Mouse (Mus musculus) heart, postnatal 14 days (tissue): ENCODE measurements around the gene Mrpl2. TPM values are rescaled to one million over a fixed set of nuclear protein-coding genes. Genes with fewer than 3 reads are reported as not detected.

Source experiments
- DNase-seq, 2 experiments: peaks; one replicate each; pipeline ENCODE4 v3.0.0; 2021 to 2022
- intact Hi-C: fragments of 180-260 bp; cut with DNase I; formaldehyde crosslinking; loops from one replicate; pipeline ENCODE4 v1.15.1; 2025
- total RNA-seq, 2 experiments: library from RNA; stranded (reverse); gene quantifications; 2 replicates each; pipeline ENCODE4 v1.2.3; 2021

The Mrpl2 gene
- total RNA-seq, 2 experiments from 2014 or later, result 106 to 121 TPM

DNA sequence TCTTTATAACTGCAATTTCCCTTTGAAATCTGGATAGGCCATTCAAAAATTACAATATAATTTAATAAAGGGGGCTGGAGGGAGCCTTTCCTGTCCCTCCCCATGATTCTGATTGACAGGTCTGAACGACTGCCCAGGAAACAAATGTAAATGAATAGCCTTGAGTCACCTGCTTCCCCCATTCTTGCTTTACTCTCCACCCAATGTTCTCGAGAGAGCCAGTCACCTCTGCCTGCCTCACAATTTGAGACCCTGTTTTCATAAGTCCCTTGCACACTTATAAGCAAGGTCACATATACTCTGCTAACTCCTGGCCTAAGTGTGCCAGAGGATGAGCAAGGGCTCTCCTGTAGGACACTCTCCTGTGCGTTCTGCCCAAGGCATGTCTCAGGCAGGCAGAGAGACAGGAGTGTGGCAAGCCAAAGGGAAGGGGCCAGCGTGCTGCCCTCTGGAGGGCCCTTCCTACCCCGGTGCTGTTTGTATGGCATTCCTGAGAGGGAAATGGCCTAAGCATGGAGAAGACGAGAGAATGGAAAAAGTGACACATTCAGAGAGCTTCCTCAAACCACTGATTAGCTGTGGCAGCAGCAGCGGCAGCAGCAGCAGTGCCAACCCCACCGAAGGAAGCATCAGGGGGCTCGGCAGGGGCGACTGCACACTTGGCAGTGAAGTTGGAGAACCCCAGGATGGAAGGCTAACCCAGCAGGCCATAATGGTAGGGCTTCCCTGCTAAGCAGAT lies 22.0 kb upstream of the Mrpl2 start:
- peak in 1 of 2 experiments; percentile 33 for DNase-seq
- intact Hi-C loops, result no loop called here

DNA sequence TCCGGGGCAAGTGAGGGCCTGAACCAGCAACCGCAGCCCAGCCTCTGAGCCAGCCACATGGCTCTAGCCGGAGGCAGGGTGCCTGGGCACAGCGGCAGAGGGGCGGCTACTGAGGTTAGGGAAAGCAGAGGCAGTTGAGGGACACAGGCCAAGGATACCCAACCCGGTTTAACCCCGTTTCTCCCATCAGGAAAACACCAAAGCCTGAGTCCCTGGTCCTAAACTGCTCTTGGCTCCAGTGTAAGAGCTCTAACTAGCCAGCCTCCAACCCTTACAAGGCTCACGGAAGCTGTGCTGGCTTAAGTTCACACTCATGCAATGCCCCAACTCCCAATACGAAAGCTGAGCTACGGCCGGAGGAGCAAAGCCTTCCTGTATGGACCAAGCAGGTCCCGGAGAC lies 21.4 kb upstream of the Mrpl2 start:
- intact Hi-C loops, result no loop called here
- DNase-seq, result no peak

DNA sequence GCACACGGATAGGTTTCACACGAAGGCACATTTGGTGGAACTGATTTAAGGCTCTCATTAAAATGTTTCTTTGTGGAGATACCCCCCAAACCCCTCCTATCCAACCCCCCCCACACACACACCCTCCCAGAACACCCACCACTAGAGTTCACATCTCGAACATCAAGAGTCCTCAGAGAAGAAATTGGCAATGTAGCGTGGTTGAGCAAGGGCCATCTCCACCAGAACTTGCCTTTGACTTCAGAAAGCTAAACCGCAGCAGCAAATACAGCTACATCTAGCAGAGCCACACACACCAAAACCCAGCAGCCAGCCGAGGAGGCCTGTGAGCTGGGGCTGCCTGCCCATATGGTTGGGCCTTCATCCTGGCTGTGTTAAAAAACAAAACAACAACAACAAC lies 18.6 kb upstream of the Mrpl2 start:
- intact Hi-C loops, result no loop called here
- no peak for DNase-seq

DNA sequence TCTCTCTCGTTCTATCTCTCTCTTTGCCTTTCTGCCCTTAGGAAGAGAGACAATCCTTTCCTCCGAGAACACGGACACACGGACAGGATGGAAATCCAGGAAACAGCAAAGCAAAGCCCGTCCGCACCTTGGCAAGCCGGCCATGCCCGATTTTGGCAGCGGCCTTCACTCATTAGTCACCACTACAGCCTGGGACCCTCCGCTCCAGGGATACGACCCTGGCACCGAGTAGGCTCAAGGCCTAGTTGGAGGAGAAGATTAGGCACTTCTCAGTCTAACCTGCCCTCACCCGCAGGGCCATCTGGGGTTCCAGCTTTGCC lies 17.6 kb upstream of the Mrpl2 start:
- intact Hi-C loops, result no loop called here
- DNase-seq, result peak in 1 of 2 experiments; percentile 31

DNA sequence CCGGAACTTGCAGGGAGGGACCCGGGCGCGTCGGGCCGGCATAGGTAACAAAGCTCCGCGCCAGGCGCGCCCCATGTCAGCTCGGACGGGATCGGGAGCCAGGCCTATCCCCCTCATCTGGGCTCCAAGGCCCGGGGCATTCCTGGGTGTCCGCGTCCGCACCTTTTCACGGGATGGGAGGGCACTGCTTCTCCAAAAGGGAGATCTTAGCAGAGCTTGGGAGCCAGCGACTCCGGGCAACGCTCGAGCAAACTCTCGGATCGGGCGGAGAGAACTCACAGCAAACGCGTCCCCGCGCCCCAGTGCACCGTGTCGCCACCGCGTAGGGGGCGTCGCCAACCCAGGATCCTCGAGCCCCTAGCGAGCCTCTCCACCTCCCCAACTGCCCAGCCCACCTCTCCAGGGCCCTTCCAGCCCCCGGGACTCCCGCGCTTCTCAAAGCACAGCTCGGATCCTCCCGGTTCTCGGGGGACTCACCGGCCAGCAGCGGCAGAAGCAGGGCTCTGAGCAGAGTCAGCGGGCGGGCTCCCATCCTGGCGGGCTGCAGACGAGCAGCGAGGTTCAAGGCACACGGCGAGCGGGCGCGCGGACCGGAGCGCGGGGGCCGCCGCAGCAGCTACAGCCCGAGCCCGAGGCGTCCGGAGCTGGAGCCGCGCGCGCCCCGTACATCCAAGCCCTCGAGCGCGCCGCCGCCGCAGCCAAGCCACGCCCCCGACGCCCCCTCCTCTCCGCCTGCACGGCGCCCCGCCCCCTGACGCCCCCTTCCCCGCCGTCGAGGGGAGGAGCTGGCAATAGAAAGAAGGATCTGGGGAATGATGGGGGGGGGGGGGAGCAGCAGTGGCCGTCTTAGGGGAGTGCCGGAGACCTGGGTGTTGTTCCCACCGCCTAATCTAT lies 17.0 kb upstream of the Mrpl2 start, which contains the start of gene Ptk7:
TSS of gene Ptk7 (minus strand) at position 714 of the 894 bp plus-strand sequence.
- intact Hi-C loops, result no loop called here
- peak; percentile 77 to 84 for DNase-seq

DNA sequence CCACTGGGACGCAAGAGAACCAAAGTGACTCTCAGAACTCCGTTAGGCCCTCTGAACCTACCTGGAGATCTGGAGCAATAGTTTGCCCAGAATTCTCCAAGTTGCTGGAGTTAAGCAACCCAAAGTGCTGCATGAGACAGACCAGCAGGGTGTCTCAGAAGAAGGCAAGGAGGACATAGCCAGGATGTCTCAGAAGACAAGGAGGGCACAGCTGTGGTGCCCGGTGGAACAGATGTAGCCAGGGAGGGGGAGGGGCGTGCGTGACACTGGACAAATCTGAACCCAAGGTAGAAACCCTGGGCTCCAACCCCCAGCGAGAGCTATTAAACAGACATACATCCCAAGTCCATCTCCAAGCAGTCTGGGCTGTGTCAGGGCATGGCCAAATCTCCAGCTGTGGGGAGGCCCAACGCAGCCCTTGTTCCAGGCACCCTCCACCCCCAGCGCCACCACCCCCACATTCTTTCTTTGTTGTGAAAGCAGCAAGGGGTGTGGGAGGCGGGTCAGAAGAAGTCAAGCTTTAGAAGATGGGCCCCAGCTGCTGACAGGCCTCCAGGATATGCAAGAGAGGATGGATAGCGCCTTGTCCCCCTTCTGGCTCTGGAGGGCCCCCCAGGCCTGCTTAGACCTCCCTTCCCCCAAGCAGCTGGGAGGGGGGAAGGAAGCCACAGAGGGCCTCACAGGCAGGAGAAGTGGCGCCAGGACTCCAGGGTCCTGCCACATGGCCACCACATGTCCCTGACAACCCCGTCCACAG lies 16.2 kb upstream of the Mrpl2 start:
- peak; percentile 66 to 70 for DNase-seq
- intact Hi-C loops, result no loop called here

DNA sequence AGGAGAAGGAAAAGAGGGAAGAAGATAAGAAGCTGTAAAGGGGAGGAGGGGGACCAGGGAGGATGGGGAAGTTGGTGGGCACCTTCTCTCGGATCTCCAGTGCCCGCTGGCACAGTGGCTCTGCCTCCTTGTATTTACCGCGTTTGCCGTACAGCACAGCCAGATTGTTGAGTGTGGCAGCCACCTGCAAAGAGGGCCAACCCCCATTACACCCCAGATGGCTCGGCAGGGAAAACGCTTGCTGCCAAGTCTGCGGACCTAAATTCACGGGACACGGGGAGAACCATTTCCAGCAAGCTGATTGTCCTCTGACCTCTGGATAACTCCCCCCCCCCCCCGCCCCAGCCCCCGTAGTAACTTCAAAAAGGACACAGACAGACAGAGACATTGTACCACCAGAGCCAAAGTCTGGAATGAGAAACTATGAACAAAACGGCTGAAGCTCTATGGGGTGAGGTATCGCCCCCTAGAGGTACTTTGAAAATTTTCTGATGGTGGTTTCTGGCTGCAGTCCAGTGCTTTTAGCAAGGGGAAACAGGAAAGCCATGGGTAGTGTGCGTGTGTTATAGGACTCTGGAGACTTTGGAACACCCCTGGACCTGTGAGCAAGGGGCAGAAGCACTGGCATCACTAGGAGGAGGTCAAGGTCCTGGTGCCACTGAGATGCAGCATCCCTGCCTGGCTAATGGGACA lies 9.1 kb upstream of the Mrpl2 start:
- intact Hi-C loops, result loop anchor here (2.0 to 5.0 kb wide), 2 partner anchors 35 to 112 kb away; no protein-coding TSS in a partner anchor
- DNase-seq, result peak; percentile 65 to 84

DNA sequence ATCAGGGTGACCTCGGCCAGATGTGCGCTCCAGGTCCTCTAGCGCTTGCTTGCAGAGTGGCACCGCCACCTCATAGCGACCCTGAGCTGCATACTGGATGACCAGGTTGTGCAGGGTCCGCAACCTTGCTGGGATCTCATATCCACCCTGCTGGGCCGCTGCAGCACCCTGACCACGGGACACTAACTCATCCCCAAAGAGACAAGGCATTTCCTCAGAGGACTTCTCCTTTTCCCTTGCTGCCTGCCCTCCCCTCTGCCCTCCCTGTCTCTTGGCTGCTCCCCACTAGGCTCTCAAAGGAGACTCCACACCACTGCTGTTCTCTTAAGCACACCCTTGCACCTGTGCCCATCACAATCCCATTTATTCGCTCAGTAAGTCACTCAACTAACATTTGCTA lies 6.1 kb upstream of the Mrpl2 start:
- intact Hi-C loops, result loop anchor here (5.0 kb wide), 1 partner anchor 38 kb away; no protein-coding TSS in a partner anchor
- DNase-seq, result no peak

DNA sequence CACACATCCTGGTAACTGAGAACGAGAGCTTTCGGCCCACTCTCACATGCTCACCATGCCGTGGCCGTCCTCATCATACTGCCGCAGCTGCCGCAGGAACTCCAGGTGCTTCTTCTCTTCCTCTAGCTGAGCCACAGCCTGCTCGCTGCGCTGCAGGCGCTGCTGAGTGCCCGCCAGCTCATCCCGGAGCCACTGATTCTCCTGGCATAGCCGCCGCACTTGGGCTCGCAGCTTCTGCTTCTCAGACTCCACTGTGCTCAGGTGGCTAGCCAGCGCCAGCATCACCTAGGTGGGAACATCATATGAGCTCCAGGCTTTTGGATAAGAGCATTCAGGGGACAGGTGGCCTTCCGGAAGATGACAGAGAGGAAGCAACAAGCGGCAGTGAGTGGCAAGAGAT lies 4.0 kb upstream of the Mrpl2 start:
- DNase-seq, result no peak
- intact Hi-C loops, result no loop called here

DNA sequence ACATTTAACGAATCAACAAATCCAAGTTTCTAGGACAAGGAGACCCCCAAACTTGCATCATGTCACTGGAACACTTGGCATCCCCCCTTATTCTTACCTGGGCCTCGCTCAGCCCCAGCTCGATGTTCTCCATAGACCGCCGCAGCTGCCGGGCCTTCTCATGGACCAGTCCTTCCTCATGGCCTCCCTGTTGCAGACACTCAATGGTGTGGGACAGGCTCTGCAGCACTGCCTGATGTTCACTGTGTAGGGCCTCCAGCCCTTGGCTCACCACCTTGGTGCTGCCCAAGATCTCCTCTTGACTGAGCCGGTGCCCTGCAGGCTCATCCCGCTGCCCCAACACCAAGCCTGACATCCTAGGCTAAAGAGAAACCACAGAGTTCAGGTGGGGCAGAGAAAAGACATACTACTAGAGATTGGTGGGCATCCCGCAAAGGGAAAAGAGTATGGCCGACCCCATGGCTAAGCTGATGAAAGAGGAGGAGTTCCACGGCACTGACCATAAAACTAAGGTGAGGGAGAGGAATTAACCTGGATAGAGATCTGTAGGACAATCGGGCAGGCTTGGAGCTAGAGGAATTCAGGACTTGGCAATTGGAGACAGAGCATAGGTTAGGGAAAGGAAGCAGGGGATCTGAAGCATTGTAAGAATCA lies 1.8 kb upstream of the Mrpl2 start:
- intact Hi-C loops, result no loop called here
- no peak for DNase-seq

DNA sequence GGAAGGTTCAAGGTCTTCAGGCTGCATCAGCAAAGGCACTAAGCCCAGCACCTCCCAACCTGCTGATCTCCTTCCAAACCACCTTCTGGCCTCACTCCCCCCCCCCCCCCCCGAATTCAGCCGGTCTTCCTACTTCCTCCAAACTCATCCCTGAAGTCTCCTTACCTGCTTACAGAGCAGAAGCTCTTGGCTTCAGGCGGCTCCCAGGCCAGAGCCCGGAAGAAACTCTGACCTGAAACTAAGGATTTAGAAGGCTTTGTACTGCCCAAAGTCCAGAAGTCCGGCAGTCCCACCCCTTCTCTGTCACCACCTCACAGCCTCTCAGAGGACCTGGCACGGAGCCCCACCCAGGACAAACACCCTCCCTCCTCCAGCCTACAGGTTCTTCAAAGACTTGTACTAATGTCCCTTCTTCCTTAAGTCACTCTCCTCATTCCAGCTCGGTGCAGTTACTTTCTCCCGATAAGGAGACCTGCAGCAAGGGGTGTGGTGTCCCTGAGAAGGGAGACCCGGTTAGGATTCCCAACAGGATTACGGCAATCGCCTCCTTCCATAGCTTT lies 1.0 kb upstream of the Mrpl2 start:
- intact Hi-C loops, result no loop called here

DNA sequence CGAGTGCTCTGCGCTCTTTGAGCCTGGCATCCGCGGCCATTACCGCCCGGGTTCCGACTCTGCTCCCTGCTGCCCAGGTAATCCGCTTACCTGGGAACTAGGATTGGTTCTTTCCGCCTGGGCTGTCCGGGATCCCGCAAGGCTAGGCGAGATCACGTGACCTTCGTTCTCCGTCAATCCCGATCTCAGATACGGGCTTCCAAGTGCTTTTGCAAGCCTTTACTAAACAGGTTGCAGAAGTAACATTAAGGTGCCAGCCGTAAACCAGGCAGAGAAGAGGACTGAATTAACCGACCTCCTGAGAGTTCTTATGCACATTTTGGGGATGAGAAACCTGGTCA lies 263 bp downstream of the Mrpl2 start:
- DNase-seq, result no peak
- intact Hi-C loops, result no loop called here

More for the DNA sequence above, 1.0 kb upstream of the Mrpl2 start:
- peak; percentile 69 to 71 for DNase-seq

DNA sequence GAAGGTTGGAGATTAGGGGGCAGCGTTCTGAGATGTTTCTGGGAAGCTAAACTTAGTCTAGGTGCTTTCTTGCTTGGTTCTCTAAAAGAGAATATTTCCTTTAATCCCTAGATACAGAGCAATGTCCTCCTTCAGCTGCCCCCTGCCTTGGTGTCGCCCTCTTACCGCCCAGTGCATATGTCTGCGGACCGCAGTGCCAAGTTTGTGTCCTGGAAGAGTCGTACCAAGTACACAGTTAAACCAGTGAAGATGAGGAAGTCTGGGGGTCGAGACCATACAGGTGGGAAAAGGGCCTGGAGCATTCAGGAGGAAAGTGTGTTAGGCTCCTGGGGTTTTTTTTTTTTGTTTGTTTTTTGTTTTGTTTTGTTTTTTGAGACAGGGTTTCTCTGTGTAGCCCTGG lies 1.2 kb downstream of the Mrpl2 start:
- no peak for DNase-seq
- intact Hi-C loops, result no loop called here

DNA sequence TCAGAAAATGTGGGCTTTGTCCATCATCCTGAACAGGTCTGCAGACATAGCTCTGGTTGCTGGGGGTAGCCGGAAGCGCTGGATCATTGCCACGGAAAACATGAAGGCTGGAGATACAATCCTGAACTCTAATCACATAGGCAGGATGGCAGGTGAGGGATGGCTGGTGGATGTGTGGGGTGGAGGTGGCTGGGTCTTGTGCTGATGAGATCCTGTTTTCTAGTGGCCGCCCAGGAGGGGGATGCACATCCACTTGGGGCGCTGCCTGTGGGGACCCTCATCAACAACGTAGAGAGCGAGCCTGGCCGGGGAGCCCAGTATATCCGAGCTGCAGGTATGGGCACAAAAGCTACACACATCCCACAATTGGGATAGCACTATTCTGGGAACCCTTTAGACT lies 2.4 kb downstream of the Mrpl2 start:
- no peak for DNase-seq
- intact Hi-C loops, result loop anchor here (2.0 kb wide), 1 partner anchor 32 kb away; the partner anchor contains the start of gene Klhdc3

DNA sequence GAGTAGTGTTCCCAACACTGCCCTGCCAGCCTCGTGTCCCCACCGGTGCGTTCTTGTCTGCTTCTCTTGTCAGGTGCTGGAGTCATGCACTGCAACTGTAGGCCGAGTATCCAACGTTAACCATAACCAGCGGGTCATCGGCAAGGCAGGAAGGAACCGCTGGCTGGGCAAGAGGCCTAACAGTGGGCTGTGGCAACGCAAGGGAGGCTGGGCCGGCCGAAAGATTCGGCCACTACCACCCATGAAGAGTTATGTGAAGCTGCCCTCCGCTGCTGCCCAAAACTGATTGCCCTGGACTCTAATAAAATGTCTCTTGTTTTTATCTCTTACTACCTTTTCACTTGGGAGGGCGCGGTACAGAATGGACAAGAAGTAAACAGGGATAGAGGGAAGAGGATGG lies 3.8 kb downstream of the Mrpl2 start:
- intact Hi-C loops, result loop anchor here (2.0 to 5.0 kb wide), 2 partner anchors 31 to 62 kb away; partner anchors contain the start of genes Klhdc3 and Pex6
- DNase-seq, result peak in 1 of 2 experiments; percentile 37

DNA sequence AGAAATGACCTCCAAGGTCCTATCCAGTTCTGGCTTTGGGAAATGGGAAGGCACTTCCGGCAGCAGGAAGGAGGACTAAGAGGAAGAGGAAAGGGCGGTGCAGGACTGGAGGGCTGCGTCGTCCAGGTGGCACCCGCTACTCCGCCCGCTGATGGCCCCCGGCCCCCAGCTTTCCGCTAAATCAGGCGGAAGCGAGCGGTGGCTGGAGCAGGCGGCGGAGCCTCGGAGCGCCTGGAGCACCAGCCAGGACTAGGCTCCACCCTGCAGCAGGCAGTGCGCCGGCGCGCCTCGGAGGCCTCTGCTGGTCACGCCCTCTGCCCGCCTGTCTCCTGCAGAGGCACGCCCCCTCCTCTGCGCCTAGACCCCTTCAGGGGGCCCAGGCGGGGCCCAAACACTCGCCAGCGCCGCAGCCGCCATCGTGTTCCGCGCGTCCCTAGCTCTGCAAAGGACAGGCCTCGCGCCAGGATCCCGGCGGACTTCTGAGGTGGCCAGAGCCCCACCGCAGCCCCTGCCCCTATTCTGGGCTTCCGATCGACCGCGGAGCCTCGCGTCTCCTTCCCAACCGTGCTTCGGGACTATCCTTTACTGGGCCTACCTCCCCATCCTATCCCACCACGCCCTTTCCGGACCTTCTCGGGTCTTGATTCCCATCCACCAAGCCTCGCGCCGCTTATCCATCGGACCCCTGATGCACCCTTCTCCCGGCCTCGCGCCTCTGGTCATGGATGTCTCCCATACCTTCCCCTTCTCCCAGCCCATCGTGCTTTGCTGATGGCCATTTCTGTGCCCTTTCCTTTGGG lies 4.4 kb downstream of the Mrpl2 start, which contains the start of gene Cul7:
TSS of gene Cul7 (plus strand) at position 106 of the 800 bp plus-strand sequence.
- intact Hi-C loops, result loop anchor here (5.0 kb wide), 1 partner anchor 62 kb away; the partner anchor contains the start of gene Pex6
- peak; percentile 93 to 94 for DNase-seq

DNA sequence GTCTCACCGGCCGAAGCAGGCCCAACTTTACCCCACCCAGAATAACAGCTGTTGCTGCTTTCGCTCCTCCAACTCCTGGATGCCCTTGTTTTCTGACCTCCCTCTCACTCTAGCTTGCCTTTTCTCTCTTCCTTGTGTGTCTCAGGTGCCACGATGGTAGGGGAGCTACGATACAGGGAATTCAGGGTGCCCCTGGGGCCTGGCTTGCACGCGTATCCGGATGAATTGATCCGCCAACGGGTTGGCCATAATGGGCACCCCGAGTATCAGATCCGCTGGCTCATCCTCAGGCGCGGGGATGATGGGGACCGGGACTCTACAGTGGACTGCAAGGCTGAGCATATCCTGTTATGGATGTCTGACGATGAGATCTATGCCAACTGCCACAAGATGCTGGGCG lies 5.3 kb downstream of the Mrpl2 start:
- intact Hi-C loops, result loop anchor here (5.0 kb wide), 1 partner anchor 61 kb away; the partner anchor contains the start of gene Pex6
- DNase-seq, result no peak
